Mouse (Mus musculus) adrenal gland, postnatal 25 days (tissue): ENCODE data around the gene Armc10. TPM values are rescaled to one million over a fixed set of nuclear protein-coding genes. Genes with fewer than 3 reads are reported as not detected.
"Not testable (repeated sequence)": the region's sequence is repeated elsewhere in the genome, so short reads cannot be mapped to it uniquely, and the experiment has no call there.

ENCODE experiments used
- DNase-seq: peaks from one replicate; pipeline ENCODE4 v3.0.0; 2021; ENCODE audit warnings: mixed read lengths
- total RNA-seq: library from RNA; stranded (reverse); gene quantifications from 2 replicates; pipeline ENCODE4 v1.2.3, GENCODE M21; 2021

Gene Armc10
- total RNA-seq, 1 experiment from 2014 or later, result 33.4 TPM

GRCm38 (mm10) chr5:21667191-21668137 lies 21.9 kb downstream of the Armc10 start:
- DNase-seq, result no peak

- no peak for DNase-seq
Measured at GRCm38 (mm10) chr5:21669307-21669706, 23.7 kb downstream of the Armc10 start.

DNA sequence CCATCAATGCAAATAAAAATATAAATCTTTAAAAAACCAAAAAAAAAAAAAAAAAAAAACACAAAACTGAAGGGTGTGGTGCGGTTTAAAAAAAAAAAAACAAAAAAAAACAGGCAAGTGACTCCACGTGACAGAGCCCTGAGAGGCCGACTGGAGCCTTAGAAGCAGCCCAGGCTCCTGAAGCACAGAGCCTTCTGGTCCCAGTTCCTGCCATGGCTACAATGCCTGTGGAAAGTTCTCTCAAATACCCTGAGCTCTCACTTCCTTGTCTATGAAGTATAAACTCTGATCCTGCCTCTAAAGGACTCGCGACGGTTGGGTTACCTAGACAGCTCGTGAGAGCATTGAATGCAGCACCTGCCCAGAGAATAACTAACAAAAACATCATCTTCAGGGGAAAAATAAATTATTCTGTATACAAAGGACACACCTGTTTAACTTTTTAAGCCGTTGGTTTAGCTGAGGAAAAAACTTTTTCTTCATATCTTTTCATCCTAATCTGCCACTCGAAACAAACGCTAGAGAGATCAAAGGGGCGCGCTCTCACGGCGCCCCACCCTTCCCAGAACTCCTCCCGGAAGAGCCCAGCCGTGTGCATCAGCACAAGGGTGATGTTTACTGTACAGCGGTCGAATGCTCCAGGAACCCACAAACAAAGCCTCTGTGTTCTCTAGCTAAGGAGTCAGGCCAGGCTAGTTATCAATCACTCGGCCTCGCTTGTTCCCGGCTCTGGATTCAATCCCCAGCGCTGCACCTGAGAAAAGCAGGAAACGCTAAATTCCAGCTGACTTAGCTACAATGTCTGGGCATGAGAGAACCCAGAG lies 27.4 kb downstream of the Armc10 start:
- DNase-seq, result no peak

- DNase-seq, result no peak
Measured at GRCm38 (mm10) chr5:21673742-21674141, 28.1 kb downstream of the Armc10 start.

- no peak for DNase-seq
Measured at GRCm38 (mm10) chr5:21675019-21675418, 29.4 kb downstream of the Armc10 start.

- no peak for DNase-seq
Measured at GRCm38 (mm10) chr5:21675494-21675893, 29.9 kb downstream of the Armc10 start.

DNA sequence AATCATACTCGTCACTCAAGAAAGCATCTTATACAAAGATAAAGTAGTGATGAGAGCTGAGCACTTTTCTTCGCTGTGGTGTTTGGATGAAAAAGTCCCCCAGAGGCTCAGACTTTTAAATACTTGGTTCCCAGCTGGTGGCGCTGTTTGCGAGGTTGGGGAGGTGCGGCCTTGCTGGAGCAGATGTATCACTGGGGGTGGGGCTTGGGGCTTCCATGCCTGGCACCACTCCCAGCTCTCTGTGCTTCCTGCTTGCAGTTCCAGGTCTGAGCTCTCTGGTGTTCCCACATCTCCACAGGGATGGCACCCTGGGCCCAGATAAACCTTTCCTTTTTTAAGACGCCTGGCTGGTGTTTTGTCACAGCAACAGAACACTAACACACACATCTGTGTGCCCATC lies 32.3 kb downstream of the Armc10 start:
- DNase-seq, result peak; percentile 50

- DNase-seq, result no peak
Measured at GRCm38 (mm10) chr5:21678363-21678762, 32.8 kb downstream of the Armc10 start.

GRCm38 (mm10) chr5:21680029-21680428 lies 34.4 kb downstream of the Armc10 start:
- no peak for DNase-seq

GRCm38 (mm10) chr5:21680940-21681339 lies 35.3 kb downstream of the Armc10 start:
- no peak for DNase-seq

DNA sequence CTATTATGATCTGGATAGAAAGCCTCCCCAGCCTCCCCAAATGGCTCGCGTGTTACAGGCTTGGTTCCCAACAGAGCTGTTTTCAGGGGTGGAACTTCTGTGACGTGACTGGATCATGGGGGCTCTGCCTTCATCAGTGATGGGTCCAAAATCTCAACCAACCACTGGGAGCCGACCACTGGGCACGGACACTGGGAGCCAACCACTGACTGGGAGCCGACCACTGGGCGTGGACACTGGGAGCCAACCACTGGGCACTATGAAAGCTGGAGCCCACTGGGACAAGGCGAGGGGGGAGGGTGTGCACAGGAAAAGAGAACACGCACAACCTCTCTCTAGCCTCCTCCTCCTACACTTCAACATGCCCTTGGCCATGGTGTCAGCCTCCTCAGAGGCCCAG lies 38.2 kb downstream of the Armc10 start:
- no peak for DNase-seq

GRCm38 (mm10) chr5:21685001-21685400 lies 39.4 kb downstream of the Armc10 start:
- DNase-seq, result no peak

DNA sequence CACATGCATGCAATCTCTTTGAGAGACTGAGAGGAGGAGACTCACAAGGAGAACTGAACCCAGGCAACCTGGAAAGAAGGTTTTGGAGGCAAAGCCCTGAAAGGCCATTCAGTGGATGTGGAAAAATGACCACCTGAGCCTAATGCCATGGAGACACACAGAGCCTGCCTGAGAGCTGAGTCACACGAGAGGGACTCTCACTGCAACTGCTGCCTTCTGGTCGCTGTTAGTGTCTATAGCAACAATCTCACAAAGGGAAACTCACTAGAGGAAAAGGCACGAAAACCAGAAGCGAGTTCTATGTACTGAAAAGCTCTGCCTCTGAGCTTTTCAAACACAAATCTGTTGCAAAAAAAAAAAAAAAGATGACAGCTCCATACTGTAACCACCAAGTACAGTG lies 41.4 kb downstream of the Armc10 start:
- DNase-seq, result no peak

- DNase-seq, result no peak
Measured at GRCm38 (mm10) chr5:21692230-21692629, 46.6 kb downstream of the Armc10 start.

DNA sequence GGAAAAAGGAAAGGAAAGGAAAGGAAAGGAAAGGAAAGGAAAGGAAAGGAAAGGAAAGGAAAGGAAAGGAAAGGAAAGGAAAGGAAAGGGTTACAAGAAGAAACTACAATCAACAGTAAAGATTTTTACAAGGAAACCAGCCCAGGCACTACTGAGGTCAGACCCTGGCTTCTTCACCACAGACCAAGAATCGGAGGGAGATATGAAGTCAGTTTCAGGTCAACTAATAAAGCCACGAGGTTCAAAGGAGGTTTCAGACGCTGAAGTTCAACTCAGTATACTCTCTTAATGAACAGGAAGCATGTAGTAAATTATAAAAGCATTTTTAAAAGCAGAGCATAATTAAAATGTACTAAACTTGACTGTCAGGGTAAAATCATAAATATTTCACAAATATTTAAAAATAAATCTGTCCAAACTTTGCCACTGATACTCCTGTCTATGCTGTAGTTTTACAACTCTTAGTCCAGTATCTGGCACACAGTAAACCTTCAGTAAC lies 47.8 kb downstream of the Armc10 start:
- DNase-seq, result no peak

- no peak for DNase-seq
Measured at GRCm38 (mm10) chr5:21694854-21695490, 49.4 kb downstream of the Armc10 start.

DNA sequence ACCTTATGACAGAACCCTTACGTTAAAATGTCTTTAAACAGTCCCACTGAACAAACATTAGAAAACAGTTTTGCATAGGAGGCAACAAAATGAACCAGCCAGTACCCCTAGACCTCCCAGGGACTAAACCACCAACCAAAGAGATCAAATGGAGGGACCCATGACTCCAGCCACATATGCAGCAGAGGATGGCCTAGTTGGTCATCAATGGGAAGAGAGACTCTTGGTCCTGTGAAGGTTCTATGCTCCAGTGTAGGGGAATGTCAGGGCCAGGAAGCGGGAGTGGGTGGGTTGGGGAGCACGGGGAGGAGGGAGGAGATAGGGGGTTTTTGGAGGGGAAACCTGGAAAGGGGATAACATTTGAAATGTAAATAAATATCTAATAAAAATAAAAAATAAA lies 53.9 kb downstream of the Armc10 start:
- DNase-seq, result not testable (repeated sequence)

DNA sequence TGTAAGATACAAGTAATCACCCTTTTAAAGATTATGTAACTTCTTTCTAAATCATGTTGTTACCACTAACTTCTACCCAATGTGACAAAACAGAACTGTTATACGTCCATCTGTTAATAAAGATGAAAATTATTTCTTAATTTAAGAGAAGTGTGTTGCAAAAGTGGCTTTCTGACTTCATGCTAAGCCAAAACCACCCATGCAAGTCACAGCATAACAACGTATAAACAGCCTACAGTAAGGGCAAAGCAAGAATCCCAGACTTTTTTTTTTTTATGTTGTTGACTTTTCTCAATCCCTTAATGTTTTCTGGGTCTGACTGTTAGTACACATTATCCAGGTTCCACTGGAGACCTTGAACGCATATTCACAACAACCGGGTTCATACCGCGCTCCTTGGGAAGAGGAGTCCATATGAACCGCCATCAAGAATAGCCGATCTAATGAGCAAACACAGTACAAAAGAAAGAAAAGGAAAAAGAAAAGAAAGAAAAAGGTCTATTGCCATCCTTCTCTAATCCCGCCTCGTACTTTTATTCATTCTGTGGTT lies 54.7 kb downstream of the Armc10 start:
- DNase-seq, result no peak

DNA sequence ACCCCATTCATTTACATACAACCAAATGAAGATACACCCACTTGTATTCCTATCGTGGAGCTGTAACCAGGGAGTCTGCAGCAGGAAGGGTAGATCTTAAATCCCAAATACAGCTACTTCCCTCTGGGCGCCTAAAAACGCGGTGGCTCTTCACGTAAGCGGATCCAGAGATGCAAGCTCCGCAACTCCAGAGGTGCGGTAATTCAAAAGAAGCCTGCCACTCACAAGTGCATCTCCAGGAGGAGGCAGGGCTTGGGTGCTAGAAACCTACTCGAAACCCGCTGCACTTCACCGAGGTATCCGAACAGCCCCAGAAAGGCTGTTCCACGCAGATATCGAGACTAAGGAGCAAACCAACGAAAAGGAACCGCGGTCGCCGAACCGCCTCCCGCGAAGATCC lies 55.3 kb downstream of the Armc10 start:
- no peak for DNase-seq

DNA sequence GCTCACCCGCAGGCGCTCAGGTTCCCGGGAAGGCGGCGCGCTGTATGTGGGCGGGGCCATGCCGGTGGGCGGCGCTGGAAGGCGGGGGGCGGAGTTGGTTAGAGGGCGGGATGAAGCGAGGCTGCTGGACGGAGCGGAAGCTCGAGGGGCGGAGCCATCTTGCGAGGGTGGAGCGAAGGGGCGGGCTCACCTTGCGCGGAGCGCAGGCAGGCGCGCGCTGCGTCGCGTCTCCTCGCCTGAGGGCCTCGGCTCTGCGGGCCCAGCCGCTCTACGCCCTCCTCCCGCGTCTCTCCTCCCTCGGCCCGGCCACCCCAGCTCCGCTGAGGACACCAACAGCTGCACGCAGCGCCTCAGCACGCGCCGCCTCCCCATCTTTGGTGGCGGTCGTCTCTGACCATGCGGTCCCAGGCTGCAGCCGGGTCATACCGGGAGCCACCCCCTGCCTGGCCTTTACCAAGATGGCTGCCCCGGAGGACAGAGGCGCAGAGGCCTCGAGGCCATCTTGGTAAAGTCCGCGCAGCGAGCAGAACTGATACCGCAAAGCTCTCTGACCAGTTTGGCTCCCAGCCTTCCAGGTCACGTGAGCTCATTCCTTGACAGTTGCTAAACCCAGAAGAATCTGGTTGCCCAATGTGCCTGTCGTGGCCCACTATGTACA lies 55.9 kb downstream of the Armc10 start, which contains the start of gene Napepld:
TSS of gene Napepld (minus strand) at position 46 of the 658 bp plus-strand sequence.
- DNase-seq, result peak; percentile 99

GRCm38 (mm10) chr5:21702009-21702364 lies 56.4 kb downstream of the Armc10 start:
- no peak for DNase-seq
